Mouse (Mus musculus) heart, postnatal 0 days (tissue): ENCODE results near the gene Rpgrip1.

Experiments used
- CTCF ChIP-seq: IDR thresholded peaks from 2 replicates; pipeline ENCODE4 v1.5.1; 2016; ENCODE audit warnings: antibody characterized with exemption, control low read depth, low read depth
- EP300 ChIP-seq: IDR thresholded peaks from 2 replicates; pipeline ENCODE4 v1.6.1; 2016; ENCODE audit warnings: antibody characterized with exemption, low read depth

GRCm38 (mm10) chr14:52099563-52099962 is 10.9 kb upstream of the Rpgrip1 start:
- TF ChIP-seq CTCF (no peak), EP300 (no peak)
